Mouse (Mus musculus) erythroblast, adult 5-6 weeks (primary cell): ENCODE data around the gene Isyna1. TPM values are rescaled to one million over a fixed set of nuclear protein-coding genes. Genes with fewer than 3 reads are reported as not detected.

ENCODE experiments used
- ATAC-seq: replicated peaks from 2 replicates; pipeline ENCODE4 v1.8.0; 2016; ENCODE audit warnings: moderate number of reproducible peaks, mild to moderate bottlenecking, moderate TSS enrichment, inconsistent platforms; ENCODE audit not compliant: poor library complexity, low FRiP score, severe bottlenecking
- total RNA-seq, 2 experiments: library from RNA; stranded (forward) in 1 of 2; stranded (reverse) in 1 of 2; fragments of 150-400 nt in 1 of 2; fragments of 200-764, 138-1000 nt in 1 of 2; gene quantifications; 2 replicates each; pipeline versions ENCODE4 v1.2.3 to v1.2.4; 2015 to 2017; ENCODE audit warnings: low replicate concordance in 2 of 2

The Isyna1 gene
- total RNA-seq, 2 experiments from 2014 or later: 1.4 to 3.8 TPM

GRCm38 (mm10) chr8:70646369-70646768 is 52.2 kb downstream of the Isyna1 start:
- ATAC-seq: no peak

- no peak for ATAC-seq
These were observed 52.6 kb downstream of the Isyna1 start for GRCm38 (mm10) chr8:70646775-70647174.

Other genes starting within 250 kb of the Isyna1 start
- 7.1 and 9.2 TPM in 2 replicates for gene Upf1, start 241.1 kb upstream of the Isyna1 start, total RNA-seq (2015; ENCODE audit: low replicate concordance)
- 20.9 and 21.5 TPM in 2 replicates for gene Upf1, start 241.1 kb upstream of the Isyna1 start, total RNA-seq (2017; ENCODE audit: low replicate concordance)
- not detected in 2 replicates for gene Comp, start 220.8 kb upstream of the Isyna1 start, total RNA-seq (2015; ENCODE audit: low replicate concordance)
- gene Comp, start 220.8 kb upstream of the Isyna1 start, total RNA-seq (2017; ENCODE audit: low replicate concordance): 0.43 TPM in 1 of 2 replicates, not detected in the other
- gene Crtc1, start 154.8 kb upstream of the Isyna1 start, total RNA-seq (2015; ENCODE audit: low replicate concordance): 4.2 and 4.4 TPM in 2 replicates
- gene Crtc1, start 154.8 kb upstream of the Isyna1 start, total RNA-seq (2017; ENCODE audit: low replicate concordance): 1.7 and 2.0 TPM in 2 replicates
- gene Klhl26, start 117.4 kb upstream of the Isyna1 start, total RNA-seq (2015; ENCODE audit: low replicate concordance): 0.38 and 1.7 TPM in 2 replicates
- 1.8 and 2.8 TPM in 2 replicates for gene Klhl26, start 117.4 kb upstream of the Isyna1 start, total RNA-seq (2017; ENCODE audit: low replicate concordance)
- not detected in 2 replicates for gene Tmem59l, start 107.0 kb upstream of the Isyna1 start, total RNA-seq (2015; ENCODE audit: low replicate concordance)
- gene Tmem59l, start 107.0 kb upstream of the Isyna1 start, total RNA-seq (2017; ENCODE audit: low replicate concordance): not detected in 2 replicates
- gene Crlf1, start 101.2 kb upstream of the Isyna1 start, total RNA-seq (2015; ENCODE audit: low replicate concordance): 3.7 TPM in 1 of 2 replicates, not detected in the other
- 2.5 TPM in 1 of 2 replicates, not detected in the other for gene Crlf1, start 101.2 kb upstream of the Isyna1 start, total RNA-seq (2017; ENCODE audit: low replicate concordance)
- gene Rex1bd, start 87.6 kb upstream of the Isyna1 start, total RNA-seq (2015; ENCODE audit: low replicate concordance): 2.9 and 14.0 TPM in 2 replicates
- 5.2 and 9.5 TPM in 2 replicates for gene Rex1bd, start 87.6 kb upstream of the Isyna1 start, total RNA-seq (2017; ENCODE audit: low replicate concordance)
- 653 and 914 TPM in 2 replicates for gene Uba52, start 83.6 kb upstream of the Isyna1 start, total RNA-seq (2015; ENCODE audit: low replicate concordance)
- gene Uba52, start 83.6 kb upstream of the Isyna1 start, total RNA-seq (2017; ENCODE audit: low replicate concordance): 249 and 1,009 TPM in 2 replicates
- gene Fkbp8, start 66.6 kb upstream of the Isyna1 start, total RNA-seq (2015; ENCODE audit: low replicate concordance): 27.1 and 47.4 TPM in 2 replicates
- 53.5 and 56.9 TPM in 2 replicates for gene Fkbp8, start 66.6 kb upstream of the Isyna1 start, total RNA-seq (2017; ENCODE audit: low replicate concordance)
- 21.7 and 45.3 TPM in 2 replicates for gene Kxd1, start 66.4 kb upstream of the Isyna1 start, total RNA-seq (2015; ENCODE audit: low replicate concordance)
- 10.9 and 18.1 TPM in 2 replicates for gene Kxd1, start 66.4 kb upstream of the Isyna1 start, total RNA-seq (2017; ENCODE audit: low replicate concordance)
- 2.5 and 5.2 TPM in 2 replicates for gene Ell, start 54.9 kb upstream of the Isyna1 start, total RNA-seq (2015; ENCODE audit: low replicate concordance)
- 4.0 and 4.7 TPM in 2 replicates for gene Ell, start 54.9 kb upstream of the Isyna1 start, total RNA-seq (2017; ENCODE audit: low replicate concordance)
- 6.3 and 10.9 TPM in 2 replicates for gene Ssbp4, start 14.5 kb downstream of the Isyna1 start, total RNA-seq (2015; ENCODE audit: low replicate concordance)
- 6.3 and 13.8 TPM in 2 replicates for gene Ssbp4, start 14.5 kb downstream of the Isyna1 start, total RNA-seq (2017; ENCODE audit: low replicate concordance)
- gene Lrrc25, start 21.8 kb downstream of the Isyna1 start, total RNA-seq (2015; ENCODE audit: low replicate concordance): 5.4 and 9.0 TPM in 2 replicates
- 0.98 and 2.3 TPM in 2 replicates for gene Lrrc25, start 21.8 kb downstream of the Isyna1 start, total RNA-seq (2017; ENCODE audit: low replicate concordance)
- not detected in 2 replicates for gene Gdf15, start 38.1 kb downstream of the Isyna1 start, total RNA-seq (2015; ENCODE audit: low replicate concordance)
- 0.60 TPM in 1 of 2 replicates, not detected in the other for gene Gdf15, start 38.1 kb downstream of the Isyna1 start, total RNA-seq (2017; ENCODE audit: low replicate concordance)
- gene Pgpep1, start 66.0 kb downstream of the Isyna1 start, total RNA-seq (2015; ENCODE audit: low replicate concordance): 1.2 and 5.9 TPM in 2 replicates
- gene Pgpep1, start 66.0 kb downstream of the Isyna1 start, total RNA-seq (2017; ENCODE audit: low replicate concordance): 0.28 and 1.4 TPM in 2 replicates
- 41.1 and 51.6 TPM in 2 replicates for gene Lsm4, start 78.9 kb downstream of the Isyna1 start, total RNA-seq (2015; ENCODE audit: low replicate concordance)
- 20.9 and 26.2 TPM in 2 replicates for gene Lsm4, start 78.9 kb downstream of the Isyna1 start, total RNA-seq (2017; ENCODE audit: low replicate concordance)
- 29.2 and 53.9 TPM in 2 replicates for gene Jund, start 104.6 kb downstream of the Isyna1 start, total RNA-seq (2015; ENCODE audit: low replicate concordance)
- 52.2 and 61.9 TPM in 2 replicates for gene Jund, start 104.6 kb downstream of the Isyna1 start, total RNA-seq (2017; ENCODE audit: low replicate concordance)
- not detected in 2 replicates for gene Iqcn, start 109.1 kb downstream of the Isyna1 start, total RNA-seq (2015; ENCODE audit: low replicate concordance)
- not detected in 2 replicates for gene Iqcn, start 109.1 kb downstream of the Isyna1 start, total RNA-seq (2017; ENCODE audit: low replicate concordance)
- gene Gm3336, start 124.2 kb downstream of the Isyna1 start, total RNA-seq (2015; ENCODE audit: low replicate concordance): not detected in 2 replicates
- gene Gm3336, start 124.2 kb downstream of the Isyna1 start, total RNA-seq (2017; ENCODE audit: low replicate concordance): not detected in 2 replicates
- not detected in 2 replicates for gene Pde4c, start 129.3 kb downstream of the Isyna1 start, total RNA-seq (2015; ENCODE audit: low replicate concordance)
- not detected in 2 replicates for gene Pde4c, start 129.3 kb downstream of the Isyna1 start, total RNA-seq (2017; ENCODE audit: low replicate concordance)
- not detected in 2 replicates for gene Rab3a, start 160.3 kb downstream of the Isyna1 start, total RNA-seq (2015; ENCODE audit: low replicate concordance)
- 1.5 TPM in 1 of 2 replicates, not detected in the other for gene Rab3a, start 160.3 kb downstream of the Isyna1 start, total RNA-seq (2017; ENCODE audit: low replicate concordance)
- 8.2 and 9.6 TPM in 2 replicates for gene Mpv17l2, start 166.6 kb downstream of the Isyna1 start, total RNA-seq (2015; ENCODE audit: low replicate concordance)
- gene Mpv17l2, start 166.6 kb downstream of the Isyna1 start, total RNA-seq (2017; ENCODE audit: low replicate concordance): 3.8 and 6.4 TPM in 2 replicates
- 4.8 and 12.1 TPM in 2 replicates for gene Pik3r2, start 182.3 kb downstream of the Isyna1 start, total RNA-seq (2015; ENCODE audit: low replicate concordance)
- 5.9 and 6.3 TPM in 2 replicates for gene Pik3r2, start 182.3 kb downstream of the Isyna1 start, total RNA-seq (2017; ENCODE audit: low replicate concordance)
- 21.7 and 29.2 TPM in 2 replicates for gene Mast3, start 210.7 kb downstream of the Isyna1 start, total RNA-seq (2015; ENCODE audit: low replicate concordance)
- 3.9 and 5.4 TPM in 2 replicates for gene Mast3, start 210.7 kb downstream of the Isyna1 start, total RNA-seq (2017; ENCODE audit: low replicate concordance)
- gene Il12rb1, start 214.1 kb downstream of the Isyna1 start, total RNA-seq (2015; ENCODE audit: low replicate concordance): not detected in 2 replicates
- gene Il12rb1, start 214.1 kb downstream of the Isyna1 start, total RNA-seq (2017; ENCODE audit: low replicate concordance): 0.14 and 0.51 TPM in 2 replicates
- gene Arrdc2, start 245.3 kb downstream of the Isyna1 start, total RNA-seq (2015; ENCODE audit: low replicate concordance): 15.0 and 25.7 TPM in 2 replicates
- gene Arrdc2, start 245.3 kb downstream of the Isyna1 start, total RNA-seq (2017; ENCODE audit: low replicate concordance): 18.1 and 30.8 TPM in 2 replicates